Mouse (Mus musculus) cerebellum, adult 8-10 months (tissue): Measurements from ENCODE around the gene Cxadr.

Experiments
- DNase-seq: peaks from one replicate; pipeline ENCODE4 v3.0.0; 2022

The Cxadr gene

GRCm38 (mm10) chr16:78301183-78301830 is at the start of gene Cxadr:
Gene Cxadr, plus strand, starts transcription at chr16:78301489.
- peak; percentile 70 for DNase-seq

- DNase-seq, result no peak
Observed at GRCm38 (mm10) chr16:78258989-78259388, 42.3 kb upstream of the Cxadr start.

GRCm38 (mm10) chr16:78260070-78260879 is 41.0 kb upstream of the Cxadr start:
- DNase-seq, result no peak

- DNase-seq, result no peak
Observed at GRCm38 (mm10) chr16:78261520-78261919, 39.8 kb upstream of the Cxadr start.

- no peak for DNase-seq
Observed at GRCm38 (mm10) chr16:78264442-78265150, 36.7 kb upstream of the Cxadr start.

- DNase-seq, result peak; percentile 7
Observed at GRCm38 (mm10) chr16:78265151-78265590, 36.1 kb upstream of the Cxadr start.

GRCm38 (mm10) chr16:78265826-78266225 is 35.5 kb upstream of the Cxadr start:
- no peak for DNase-seq

GRCm38 (mm10) chr16:78267453-78267852 is 33.8 kb upstream of the Cxadr start:
- no peak for DNase-seq

- DNase-seq, result no peak
Observed at GRCm38 (mm10) chr16:78268167-78268566, 33.1 kb upstream of the Cxadr start.

- no peak for DNase-seq
Observed at GRCm38 (mm10) chr16:78274825-78275455, 26.3 kb upstream of the Cxadr start.

GRCm38 (mm10) chr16:78277567-78277966 is 23.7 kb upstream of the Cxadr start:
- no peak for DNase-seq

GRCm38 (mm10) chr16:78280093-78280881 is 21.0 kb upstream of the Cxadr start:
- no peak for DNase-seq

GRCm38 (mm10) chr16:78283231-78283630 is 18.1 kb upstream of the Cxadr start:
- no peak for DNase-seq

GRCm38 (mm10) chr16:78294051-78294450 is 7.2 kb upstream of the Cxadr start:
- no peak for DNase-seq

GRCm38 (mm10) chr16:78294606-78295275 is 6.5 kb upstream of the Cxadr start:
- DNase-seq, result no peak

GRCm38 (mm10) chr16:78295601-78296000 is 5.7 kb upstream of the Cxadr start:
- DNase-seq, result no peak

- no peak for DNase-seq
Observed at GRCm38 (mm10) chr16:78296114-78296513, 5.2 kb upstream of the Cxadr start.

GRCm38 (mm10) chr16:78301831-78302677 is 765 bp downstream of the Cxadr start:
- peak; percentile 39 for DNase-seq

GRCm38 (mm10) chr16:78302678-78303050 is 1.4 kb downstream of the Cxadr start:
- peak; percentile 24 for DNase-seq

- no peak for DNase-seq
Observed at GRCm38 (mm10) chr16:78305606-78306100, 4.4 kb downstream of the Cxadr start.

GRCm38 (mm10) chr16:78306606-78307005 is 5.3 kb downstream of the Cxadr start:
- DNase-seq, result no peak
